Mouse (Mus musculus): ENCODE data around the gene Hhipl1.

The Hhipl1 gene

DNA sequence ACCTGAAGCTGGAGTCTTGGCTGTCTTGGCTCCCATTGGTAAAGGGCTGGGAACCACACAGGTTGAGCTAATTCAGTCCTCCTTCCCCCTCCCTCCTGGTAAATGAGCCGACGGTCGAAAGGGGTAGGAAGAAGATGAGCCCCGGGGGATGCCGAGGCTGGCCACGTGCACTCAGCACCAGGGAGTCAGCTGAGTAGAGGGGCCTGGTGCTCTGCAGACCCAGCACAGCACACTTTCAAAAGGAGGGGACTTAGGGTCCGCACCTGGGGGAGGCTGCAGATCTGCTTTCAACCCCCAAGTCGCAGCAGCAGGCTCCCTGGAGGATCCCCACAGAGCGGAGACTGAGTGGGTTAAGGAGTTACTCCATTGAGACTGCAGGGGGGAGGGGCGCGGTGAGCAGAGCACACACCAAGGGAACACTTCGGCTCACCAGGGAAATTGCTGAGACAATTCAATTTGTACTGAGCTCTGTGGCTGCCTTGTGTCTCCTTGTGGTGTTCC lies 28.7 kb upstream of the Hhipl1 start:
- in situ Hi-C loops (cut with MseI, MboI): no loop called here

DNA sequence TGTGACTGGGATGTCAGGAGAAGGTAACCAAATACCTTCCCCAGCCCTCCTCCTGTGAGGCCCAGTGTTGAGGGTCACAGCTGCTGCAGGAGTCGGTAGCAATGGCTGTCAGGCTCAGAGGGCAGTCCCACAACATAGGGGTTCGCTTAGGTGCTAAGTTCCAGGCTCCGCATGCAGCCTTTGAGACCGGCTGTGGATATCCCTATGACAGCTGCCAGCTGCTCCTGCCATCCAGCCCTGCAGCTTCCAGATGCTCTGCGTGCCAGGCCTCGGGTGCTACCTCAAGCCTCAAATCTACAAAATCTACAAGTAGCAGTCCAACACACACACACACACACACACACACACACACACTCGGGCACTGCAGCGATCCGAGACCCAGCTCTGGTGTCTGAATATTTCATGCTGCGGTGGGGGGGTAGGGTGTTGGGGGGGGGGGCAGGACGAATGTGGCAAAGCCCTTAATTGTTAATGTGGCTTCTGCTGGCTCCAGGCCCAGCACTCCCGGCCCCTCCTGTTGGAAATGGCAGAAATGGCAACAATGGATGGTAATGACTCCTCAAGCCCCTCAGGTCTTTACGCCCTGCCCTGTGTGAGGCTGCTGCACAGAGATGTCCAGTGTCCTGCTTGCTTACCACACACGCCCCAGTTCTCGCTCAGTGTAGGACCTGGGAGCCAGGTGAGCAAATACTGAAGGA lies 27.7 kb upstream of the Hhipl1 start:
- in situ Hi-C loops (cut with MseI, MboI): no loop called here

DNA sequence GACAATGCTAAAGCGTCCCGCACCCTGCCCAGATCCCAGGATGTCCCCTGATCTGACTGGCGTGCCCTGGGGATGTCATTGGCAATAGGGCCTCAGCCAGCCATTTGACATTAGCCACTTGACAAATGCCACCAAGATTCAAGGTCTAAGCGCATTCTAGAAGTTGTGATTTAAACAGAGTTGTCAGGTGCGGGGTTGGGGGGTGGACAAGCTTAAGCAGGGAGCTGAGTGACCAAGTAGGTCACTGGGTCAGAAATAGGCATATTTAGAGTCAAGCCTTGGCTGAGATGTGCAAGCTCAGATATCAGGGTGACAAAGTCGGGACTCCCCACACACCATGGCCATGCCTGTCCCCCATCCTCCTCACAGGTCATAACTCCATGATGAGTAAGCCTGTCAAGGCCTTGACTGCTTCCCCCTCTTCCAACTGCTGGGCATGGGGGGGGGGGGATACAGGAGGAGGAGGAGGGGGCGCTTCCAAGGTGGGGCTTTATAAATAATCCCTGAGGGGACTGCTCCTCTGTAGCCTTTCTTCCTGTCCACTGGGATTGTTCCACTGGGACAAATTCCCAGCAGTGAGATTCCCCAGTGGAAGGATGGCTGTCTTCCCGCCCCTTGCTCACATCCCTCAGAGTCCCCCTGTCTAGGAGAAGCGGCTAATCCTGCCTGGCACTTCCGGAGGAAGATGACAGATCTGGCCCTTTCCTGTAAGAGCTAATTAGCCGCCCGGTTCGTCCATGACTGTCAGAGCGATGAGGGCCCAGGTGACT lies 21.4 kb upstream of the Hhipl1 start:
- in situ Hi-C loops (cut with MseI, MboI): no loop called here

DNA sequence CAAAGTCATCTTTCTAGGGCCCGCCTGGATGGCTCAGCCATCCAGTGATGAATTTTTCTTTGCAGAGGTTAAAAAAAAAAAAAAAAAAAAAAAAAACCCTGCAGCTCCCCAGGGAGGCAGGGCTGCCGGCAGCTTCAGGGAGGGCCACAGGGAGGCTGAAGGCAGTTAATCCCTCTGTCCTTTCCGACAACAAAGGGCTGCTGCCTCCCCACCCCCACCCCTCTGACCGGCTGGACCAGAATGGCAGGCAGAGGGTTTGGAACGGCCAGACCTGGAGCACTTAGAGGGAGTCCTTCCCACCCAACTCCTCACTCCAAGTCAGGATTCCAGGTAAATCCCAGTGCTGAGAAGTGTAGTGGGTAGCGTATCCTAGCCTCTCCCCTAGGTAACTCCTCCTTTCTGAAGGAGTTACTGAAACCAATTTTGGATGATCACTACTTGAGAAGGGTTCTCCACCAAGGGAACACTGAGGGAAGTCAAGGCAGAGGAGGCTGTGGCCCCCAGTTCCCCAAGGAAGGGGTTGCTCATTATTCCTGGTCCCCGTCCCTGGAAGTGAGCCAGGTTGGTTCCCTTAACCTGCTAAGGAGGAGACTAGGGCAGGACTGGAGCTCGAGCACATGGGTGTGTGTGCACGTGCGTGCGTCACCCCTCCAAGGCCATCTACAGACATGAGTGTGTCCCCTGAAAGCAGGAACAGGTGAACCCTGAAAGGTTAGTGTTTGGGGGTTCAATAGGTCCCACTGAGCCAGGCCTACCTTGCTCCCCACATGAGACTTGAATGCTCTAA lies 20.7 kb upstream of the Hhipl1 start:
- in situ Hi-C loops (cut with MseI, MboI): no loop called here

DNA sequence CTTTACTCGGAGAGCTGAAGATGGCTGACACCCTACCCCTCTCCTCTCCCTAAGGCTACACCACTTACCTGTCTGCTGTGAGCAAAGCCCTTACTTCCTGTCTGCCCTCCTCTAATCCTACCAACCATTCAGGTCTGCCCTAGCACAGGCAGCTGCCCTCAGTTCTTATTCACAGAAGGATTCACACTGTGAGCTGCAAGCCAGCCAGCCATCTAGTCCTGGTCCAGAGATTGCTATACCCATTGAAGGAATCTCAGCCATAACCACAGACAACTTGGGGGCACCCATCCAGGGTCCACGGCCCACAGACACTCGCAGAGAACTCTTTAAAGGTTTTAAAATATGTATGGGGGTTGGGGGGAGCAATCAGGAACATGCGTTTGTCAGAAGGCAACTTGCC lies 19.7 kb upstream of the Hhipl1 start:
- in situ Hi-C loops (cut with MseI, MboI): no loop called here

DNA sequence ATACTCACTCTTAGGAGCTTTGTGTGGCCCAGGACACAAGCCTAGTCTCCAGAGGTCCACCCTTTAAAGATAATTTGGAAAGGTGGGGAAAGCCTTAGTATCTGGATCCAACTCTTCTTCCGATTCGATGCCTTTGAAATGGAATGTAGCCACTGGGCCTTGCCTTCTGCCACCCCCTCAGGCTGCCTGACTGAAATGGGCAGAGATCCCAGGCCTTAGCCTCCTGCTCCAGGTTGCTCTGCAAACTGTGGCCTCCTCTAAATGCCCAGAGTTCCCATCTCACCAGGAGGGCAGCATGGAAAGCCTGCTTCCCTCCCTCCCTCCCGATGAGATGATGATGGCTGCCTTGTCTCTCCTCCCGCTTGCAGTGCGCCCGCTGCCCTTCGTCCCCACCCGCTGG lies 19.1 kb upstream of the Hhipl1 start:
- in situ Hi-C loops (cut with MseI, MboI): no loop called here

DNA sequence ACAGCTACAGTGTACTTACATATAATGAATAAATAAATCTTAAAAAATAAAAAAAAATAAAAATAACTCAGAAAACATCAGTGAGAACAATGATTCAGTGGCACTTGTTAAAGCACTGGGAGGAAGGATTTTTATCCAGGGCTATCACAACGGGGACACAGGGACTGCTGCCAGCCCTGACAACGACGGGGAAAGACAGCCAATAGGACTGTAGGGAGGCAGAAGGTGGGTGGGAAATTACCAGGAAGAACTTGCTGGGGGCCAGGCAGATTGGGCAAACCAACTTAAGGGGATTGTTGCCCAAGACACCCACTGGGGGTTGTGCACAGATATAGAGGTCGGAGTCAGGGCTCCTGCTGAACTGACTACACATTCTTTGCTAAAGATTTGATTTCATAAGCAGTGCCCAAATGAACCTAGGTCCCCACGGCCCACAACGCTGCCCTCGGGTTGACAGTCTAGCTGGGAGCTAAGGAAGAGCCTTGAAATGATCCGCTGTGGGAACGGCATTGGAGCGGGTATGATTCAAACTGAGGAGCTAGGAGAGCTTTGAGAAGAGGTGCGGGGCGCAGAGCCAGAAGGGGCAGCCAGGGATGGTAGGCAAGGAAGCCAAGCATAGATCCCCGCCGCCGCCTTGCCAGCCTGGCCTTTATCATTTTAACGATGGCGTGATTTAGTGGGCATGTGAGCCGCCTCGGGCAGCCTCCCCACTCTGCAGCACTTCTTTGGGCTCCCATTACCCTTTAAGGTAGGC lies 17.8 kb upstream of the Hhipl1 start:
- in situ Hi-C loops (cut with MseI, MboI): no loop called here

DNA sequence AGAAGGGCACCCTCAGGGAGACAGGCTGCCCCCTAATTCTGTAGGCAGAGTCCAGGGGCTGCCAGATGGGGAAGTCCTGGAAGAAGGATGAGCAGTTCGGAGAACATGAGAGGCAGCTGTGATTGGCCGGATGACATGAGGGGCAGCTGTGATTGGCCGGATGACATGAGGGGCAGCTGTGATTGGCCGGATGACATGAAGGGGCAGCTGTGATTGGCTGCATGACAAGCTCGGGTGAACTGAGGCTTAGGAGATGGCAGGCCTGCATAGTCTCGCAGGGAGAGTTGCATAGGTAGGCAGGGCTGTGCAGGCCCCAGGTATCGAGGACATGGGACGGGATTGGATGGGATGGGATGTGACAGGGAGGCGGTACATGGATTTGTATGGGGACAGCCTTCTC lies 13.7 kb upstream of the Hhipl1 start:
- in situ Hi-C loops (cut with MseI, MboI): no loop called here

DNA sequence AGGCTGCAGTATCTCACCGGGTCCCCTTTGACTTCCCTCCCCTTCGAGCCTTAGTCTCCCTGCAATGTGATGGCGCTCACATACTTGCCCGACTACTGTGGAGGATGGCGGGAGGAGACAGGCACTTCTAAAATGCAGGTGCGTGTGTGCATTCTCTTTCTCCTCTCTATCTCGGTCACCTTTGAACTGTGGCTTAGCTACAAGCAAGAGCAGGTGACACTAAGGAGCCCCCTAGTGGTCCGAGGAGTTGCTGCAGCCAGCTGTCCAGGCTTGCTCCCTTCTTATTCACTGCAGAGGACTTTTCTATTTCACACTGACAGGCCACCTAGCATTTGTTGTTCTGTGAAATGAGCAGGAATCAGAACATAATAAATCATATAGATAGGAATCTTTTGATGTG lies 13.1 kb upstream of the Hhipl1 start:
- in situ Hi-C loops (cut with MseI, MboI): no loop called here

DNA sequence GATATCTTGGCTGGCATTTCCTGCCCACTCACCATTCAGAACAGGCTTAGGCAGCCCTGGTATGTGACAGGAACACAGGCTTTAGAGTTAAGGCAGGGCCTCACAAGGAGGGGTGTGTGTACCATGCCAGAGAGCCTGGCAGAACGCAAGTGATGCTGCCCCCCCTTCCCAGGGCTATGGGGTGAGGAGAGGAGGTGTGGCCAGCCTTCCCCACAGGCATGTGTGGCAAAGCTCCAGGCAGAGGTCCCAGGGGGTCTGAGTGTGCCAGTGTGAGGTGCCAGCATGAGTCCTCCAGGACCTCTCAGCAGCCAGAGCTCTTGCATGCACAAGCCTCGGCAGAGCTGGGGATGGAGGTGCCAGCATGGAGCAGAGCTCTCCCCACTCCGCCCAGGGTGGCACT lies 11.4 kb upstream of the Hhipl1 start:
- in situ Hi-C loops (cut with MseI, MboI): loop anchor here (5.0 kb wide), 2 partner anchors 72 to 87 kb away; no protein-coding TSS in a partner anchor

DNA sequence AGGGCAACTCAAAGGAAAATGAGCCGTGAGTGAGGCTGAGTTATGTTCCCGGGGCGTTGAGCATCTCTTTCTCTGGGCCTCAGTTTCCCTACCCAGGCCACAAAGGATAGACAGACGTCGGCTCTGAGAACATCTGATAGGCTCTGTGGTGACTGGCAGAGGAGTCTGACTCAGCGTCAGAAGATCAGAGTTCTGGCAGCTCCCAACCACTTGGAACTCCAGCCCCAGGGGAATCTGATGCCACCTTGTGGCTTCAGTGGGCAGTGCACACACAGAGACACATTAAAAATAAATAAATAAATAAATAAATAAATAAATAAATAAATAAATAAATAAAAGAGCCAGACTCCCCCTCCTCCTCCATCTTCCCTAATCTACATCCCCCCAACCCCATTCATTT lies 9.0 kb upstream of the Hhipl1 start:
- in situ Hi-C loops (cut with MseI, MboI): loop anchor here (5.0 kb wide), 2 partner anchors 75 to 90 kb away; no protein-coding TSS in a partner anchor

DNA sequence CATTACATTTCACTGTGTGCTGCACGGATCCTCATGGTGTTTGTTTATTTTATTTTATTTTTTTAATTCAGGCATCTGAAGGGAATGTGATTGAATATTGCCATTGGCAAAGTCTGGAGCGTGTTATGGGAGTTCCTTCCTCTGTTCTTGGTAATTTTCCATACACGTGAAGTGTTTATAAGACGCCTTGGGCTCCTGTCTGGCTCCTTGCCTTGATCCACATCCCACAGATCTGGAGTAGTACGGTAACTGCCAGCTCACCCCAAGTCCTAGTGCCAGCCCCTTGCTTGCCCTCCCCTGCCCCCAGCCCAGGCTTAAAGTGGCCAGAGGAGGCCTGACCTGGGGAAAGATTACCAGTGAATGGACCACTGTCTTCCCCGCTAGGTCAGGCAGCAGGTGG lies 5.1 kb upstream of the Hhipl1 start:
- in situ Hi-C loops (cut with MseI, MboI): no loop called here

DNA sequence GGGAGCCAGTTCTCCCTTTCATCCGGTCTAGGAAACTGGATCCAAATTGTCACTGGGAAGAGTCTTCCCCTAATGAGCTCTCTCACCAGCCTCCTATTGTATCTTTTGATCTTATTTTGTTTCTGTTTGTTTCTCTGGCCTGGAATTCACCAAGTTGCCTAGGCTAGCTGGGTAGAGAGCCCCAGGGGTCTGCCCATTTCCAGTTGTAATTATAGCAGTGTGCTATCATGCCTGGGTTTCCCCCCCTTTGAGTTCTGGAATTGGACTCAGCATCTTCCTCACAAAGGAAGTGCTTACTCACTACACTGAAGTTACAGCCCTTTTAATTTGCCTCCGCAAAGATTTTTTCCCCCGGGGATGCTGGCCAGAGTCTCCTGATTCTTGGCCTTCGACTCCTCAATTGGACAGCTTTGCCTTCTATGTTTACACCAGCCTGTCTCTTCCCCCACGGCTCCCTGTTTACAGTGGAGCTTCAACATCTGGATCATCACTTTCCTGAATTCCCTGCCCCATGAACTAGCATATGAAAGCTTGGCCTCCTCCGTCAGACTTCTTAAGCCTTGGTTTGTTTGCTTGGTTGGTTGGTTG lies 2.2 kb upstream of the Hhipl1 start:
- in situ Hi-C loops (cut with MseI, MboI): no loop called here

DNA sequence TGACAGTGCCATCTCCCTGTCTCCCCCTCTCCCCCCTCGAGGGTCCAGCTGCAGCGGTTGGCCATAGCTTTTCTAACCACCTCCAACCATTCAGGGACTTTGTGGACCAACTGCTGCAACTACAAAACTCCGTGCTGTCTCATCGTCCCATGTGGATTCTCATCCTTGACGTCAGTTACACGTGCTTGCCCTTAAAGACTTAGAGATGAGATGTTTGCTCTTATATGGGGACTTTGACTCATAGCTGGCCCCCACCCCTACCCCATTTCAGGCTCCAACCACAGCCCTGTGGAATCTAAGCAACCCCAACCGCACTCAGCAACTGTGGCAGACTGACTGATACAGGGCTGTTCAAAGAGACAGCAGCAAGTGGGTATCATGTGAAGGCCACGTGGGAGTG lies 898 bp upstream of the Hhipl1 start:
- in situ Hi-C loops (cut with MseI, MboI): no loop called here

DNA sequence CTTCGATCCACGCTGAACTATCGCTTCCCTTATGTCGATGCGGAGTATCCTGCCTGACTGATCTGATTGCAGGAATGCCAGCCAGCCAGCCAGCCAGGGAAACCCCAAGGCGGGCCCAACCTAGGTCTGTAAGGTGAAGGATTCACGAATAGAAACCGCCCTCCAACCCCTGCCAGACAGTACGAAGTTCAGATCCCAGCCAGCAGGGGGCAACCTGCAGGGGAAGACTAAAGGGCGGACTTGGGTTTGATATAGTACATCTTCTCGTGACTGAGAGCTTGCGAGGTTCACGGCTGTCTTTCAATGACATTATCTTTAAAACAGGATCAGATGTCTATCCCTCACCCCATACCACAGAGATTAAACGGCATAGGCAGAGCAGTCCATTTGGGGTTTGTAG lies 1.5 kb downstream of the Hhipl1 start:
- in situ Hi-C loops (cut with MseI, MboI): no loop called here

DNA sequence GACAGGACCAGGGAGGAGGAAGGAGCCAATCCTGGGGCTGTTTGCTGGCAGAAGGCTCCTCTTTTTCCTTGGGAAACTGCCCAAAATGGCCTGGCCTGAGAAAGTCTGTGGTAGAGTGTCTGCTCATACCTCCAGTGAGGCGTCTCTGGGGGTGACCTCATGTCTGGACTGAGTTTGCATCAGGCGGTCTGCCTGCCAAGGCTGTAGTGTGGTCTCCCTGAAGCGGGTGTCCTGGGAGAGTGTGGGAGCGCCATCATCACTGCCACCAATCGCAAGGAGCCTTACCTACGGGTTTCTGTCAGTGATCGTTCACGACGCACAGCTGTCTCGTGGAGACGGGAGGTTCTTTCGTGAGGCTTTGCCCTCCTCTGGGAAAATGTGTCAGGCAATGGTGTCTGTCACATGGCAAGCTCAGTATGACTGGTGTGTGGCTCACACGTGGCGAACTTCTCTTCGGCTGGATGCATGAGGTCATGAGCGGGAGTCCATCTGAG lies 2.3 kb downstream of the Hhipl1 start:
- in situ Hi-C loops (cut with MseI, MboI): no loop called here

DNA sequence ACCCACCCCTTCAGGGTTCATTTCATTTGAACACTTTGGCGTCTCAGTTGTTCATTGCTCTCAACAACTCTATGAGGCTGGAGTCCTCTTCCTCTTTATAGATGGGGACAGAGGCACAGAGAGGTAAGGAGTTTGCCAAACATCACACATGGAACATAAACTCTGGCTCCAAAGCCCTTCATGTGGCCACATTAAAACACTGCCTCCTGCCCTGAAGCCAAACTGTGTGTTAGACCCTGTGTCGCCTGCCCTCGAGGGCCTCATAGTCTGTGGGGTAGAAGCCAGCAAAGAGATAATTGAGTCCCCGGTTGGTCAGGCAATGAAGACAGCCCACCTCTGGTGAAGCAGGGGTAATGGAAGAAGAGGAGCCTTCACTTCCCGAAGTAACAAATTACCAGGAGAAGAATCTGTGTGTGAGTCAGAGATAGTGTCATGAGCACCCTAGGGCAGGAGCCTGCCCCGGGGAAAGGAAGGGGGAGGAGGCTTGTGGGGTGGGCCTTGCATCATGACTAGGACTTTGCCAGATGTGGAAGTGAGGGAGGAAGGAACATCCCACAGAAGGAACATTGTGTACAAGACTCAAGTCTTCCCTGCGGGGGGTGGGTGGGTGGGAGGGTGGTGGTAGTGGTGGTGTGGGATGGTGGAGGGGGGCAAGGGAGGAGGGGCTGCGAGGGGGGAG lies 3.2 kb downstream of the Hhipl1 start:
- in situ Hi-C loops (cut with MseI, MboI): no loop called here

DNA sequence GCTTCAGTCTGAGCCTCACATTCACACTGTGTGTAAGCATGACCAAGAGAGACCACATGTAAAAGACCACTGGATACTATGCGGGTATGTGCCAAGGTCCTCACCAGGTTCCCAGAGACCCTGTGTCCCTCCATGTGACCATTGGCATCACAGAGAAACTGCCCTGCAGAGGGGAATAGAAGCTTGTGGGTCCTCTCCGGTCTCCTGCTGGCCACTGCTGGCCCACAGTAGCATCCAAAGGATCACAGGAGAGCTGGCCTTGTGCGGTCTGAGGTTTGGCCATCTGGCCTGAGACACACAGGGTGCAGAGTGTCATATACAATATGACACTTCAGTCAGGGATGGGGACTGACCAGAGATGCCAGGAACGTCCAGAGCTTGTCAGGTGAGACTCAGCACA lies 4.0 kb downstream of the Hhipl1 start:
- in situ Hi-C loops (cut with MseI, MboI): no loop called here

DNA sequence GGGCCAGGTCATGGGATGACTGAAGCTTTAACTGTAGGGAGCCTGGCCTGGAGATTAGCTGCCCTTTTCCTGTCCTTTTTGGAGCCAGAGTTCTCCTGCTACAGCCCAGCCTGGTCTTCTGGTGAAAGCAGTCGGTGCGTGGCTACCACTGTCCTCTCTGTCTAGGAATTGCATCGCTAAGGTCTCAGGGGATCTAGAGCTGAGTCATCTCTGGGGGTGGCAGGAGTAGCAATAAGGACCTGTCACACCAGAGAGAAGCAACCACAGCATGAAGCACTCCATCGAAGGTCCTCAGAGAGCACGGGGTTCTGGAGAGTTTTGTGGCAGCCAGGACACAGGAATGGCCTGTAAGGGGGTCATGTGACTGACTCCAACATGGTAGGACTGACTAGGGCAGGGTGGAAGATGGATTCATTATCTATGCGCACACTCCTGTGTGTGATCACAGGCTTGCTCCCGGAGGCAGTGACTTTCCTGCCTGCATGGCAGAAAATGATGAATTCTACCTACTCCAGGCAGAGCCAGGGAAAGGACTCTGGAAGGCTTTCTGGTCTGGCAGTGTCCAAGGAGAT lies 4.5 kb downstream of the Hhipl1 start:
- in situ Hi-C loops (cut with MseI, MboI): no loop called here

DNA sequence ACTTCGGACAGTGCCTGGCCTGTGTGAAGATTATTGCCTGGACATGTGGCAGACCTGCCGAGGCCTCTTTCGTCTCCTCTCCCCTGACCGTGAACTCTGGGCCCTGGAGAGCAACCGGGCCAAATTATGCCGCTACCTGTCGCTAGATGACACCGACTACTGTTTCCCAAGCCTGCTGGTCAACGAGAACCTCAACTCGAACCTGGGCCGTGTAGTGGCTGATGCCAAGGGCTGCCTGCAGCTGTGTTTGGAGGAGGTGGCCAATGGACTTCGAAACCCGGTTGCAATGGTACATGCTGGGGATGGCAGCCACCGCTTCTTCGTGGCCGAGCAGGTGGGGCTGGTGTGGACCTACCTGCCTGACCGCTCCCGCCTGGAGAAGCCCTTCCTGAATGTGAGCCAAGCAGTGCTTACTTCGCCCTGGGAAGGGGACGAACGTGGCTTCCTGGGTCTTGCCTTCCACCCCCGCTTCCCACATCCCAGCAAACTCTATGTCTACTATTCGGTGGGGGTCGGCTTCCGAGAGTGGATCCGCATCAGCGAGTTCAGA lies 5.7 kb downstream of the Hhipl1 start:
- in situ Hi-C loops (cut with MseI, MboI): no loop called here
